Mouse (Mus musculus) liver, embryonic 14.5 days (tissue): ENCODE measurements around the gene Pgam5. TPM values are rescaled to one million over a fixed set of nuclear protein-coding genes. Genes with fewer than 3 reads are reported as not detected.

Experiments
- ATAC-seq: fragments of 200-750 bp; cut with Nextera tagmentation; 2 replicates; pipeline ENCODE4 v1.8.0; 2017; ENCODE audit warnings: moderate number of reproducible peaks, mild to moderate bottlenecking, moderate library complexity; ENCODE audit not compliant: insufficient read depth
- DNase-seq, 3 experiments: peaks; one replicate each; pipeline ENCODE4 v3.0.0-alpha.2; 2012 to 2013; ENCODE audit warnings: low read depth in 3 of 3, low spot score in 3 of 3
- H3K27ac ChIP-seq: fragments of 300-500 bp; sonication (generic); 2 replicates; pipeline ENCODE4 v1.5.1; 2014; ENCODE audit warnings: moderate library complexity, mild to moderate bottlenecking, control low read depth, inconsistent platforms
- H3K27me3 ChIP-seq: fragments of 300-500 bp; sonication (generic); 2 replicates; pipeline ENCODE4 v1.6.1; 2014; ENCODE audit warnings: mild to moderate bottlenecking, low read length, moderate library complexity; ENCODE audit not compliant: control insufficient read depth, insufficient read depth
- H3K36me3 ChIP-seq: fragments of 300-500 bp; sonication (generic); replicated peaks from 2 replicates; pipeline ENCODE4 v1.6.1; 2014; ENCODE audit warnings: low read depth; ENCODE audit not compliant: control insufficient read depth, insufficient read depth
- H3K4me1 ChIP-seq, 2 experiments: fragments of 200-500 bp in 1 of 2; fragments of 300-500 bp in 1 of 2; sonication (generic) in 1 of 2; replicated peaks; 2 replicates each; pipeline ENCODE4 v1.6.1; 2012 to 2014; ENCODE audit warnings: antibody characterized with exemption in 1 of 2, inconsistent platforms in 1 of 2, low read length in 1 of 2; ENCODE audit not compliant: control insufficient read depth in 2 of 2, insufficient read depth in 2 of 2
- H3K4me2 ChIP-seq: fragments of 300-500 bp; sonication (generic); 2 replicates; pipeline ENCODE4 v1.6.1; 2014; ENCODE audit warnings: low read depth, mild to moderate bottlenecking, control low read depth, moderate library complexity
- H3K4me3 ChIP-seq, 2 experiments: fragments of 200-500 bp in 1 of 2; fragments of 300-500 bp in 1 of 2; sonication (generic) in 1 of 2; 2 replicates each; pipeline ENCODE4 v1.5.1; 2012 to 2014; ENCODE audit warnings: low read depth in 2 of 2, low read length in 2 of 2, mild to moderate bottlenecking in 2 of 2, control low read depth in 1 of 2, inconsistent platforms in 1 of 2, moderate library complexity in 1 of 2; ENCODE audit not compliant: insufficient read depth in 1 of 2
- H3K9ac ChIP-seq: fragments of 300-500 bp; sonication (generic); replicated peaks from 2 replicates; pipeline ENCODE4 v1.6.1; 2014; ENCODE audit warnings: mild to moderate bottlenecking, control low read depth, moderate library complexity
- H3K9me3 ChIP-seq: fragments of 300-500 bp; sonication (generic); 2 replicates; pipeline ENCODE4 v1.6.1; 2016; ENCODE audit warnings: low read length, mixed read lengths; ENCODE audit not compliant: control insufficient read depth
- CTCF ChIP-seq: IDR thresholded peaks from 2 replicates; pipeline ENCODE4 v1.5.1; 2016; ENCODE audit warnings: antibody characterized with exemption, low read depth, control low read depth
- EP300 ChIP-seq: IDR thresholded peaks from 2 replicates; pipeline ENCODE4 v1.6.1; 2016; ENCODE audit warnings: antibody characterized with exemption, low read depth
- WGBS: fragments of 180-500 bp; shearing (Covaris S2); extraction: QIAGEN DNeasy Blood & Tissue Kit; methylation state at CpG from one replicate; pipeline ENCODE4 v1.1.7; 2014; ENCODE audit not compliant: insufficient replicate concordance; 5-methylcytosine and 5-hydroxymethylcytosine counted together
- polyA plus RNA-seq, 2 experiments: library from polyadenylated mRNA; depleted of rRNA in 1 of 2; stranded (reverse) in 1 of 2; unstranded in 1 of 2; fragments of >200 nt; fragmentation: Nextera tagmentation in 1 of 2; extraction: Ambion mirVana in 1 of 2; gene quantifications; 2 replicates each; pipeline versions ENCODE4 v1.2.1 to v1.2.3; 2012 to 2014

Pgam5 gene
- polyA plus RNA-seq, 2 experiments = 17.6 to 26.3 TPM

DNA sequence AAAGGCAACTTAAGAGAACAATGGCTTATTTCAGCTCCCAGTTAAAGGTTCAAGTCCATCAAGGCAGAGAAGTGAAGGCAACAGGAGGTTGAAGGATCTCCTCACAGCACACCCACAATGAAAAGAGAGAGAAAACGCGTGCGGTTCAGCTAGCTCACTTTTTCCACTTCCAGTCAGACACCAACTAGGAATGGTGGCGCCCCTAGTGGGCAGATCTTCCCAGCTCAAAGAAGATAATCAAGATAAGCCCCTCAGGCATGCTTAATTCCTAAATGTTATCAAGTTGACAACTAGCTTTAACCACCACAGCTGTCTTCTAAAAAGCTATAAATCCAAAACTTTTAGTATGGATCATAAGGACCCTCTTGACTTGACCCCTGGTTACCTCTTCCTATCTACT lies 14.8 kb upstream of the Pgam5 start:
- H3K4me2 ChIP-seq = peak overlapping the region; percentile 100
- peak overlapping the region; percentile 77 for H3K9ac ChIP-seq
- DNase-seq = peak; percentile 74 to 77 (median 75)
- peak overlapping the region; percentile 68 to 84 for H3K4me3 ChIP-seq
- no peak for ATAC-seq
- WGBS = 3% methylated on average over 4 of the region's 4 CpGs
- no peak for TF ChIP-seq EP300
- peak; percentile 84 for TF ChIP-seq CTCF
- H3K27me3 ChIP-seq = no peaks in the 10 kb centered on the region
- no peaks in the 10 kb centered on the region for H3K9me3 ChIP-seq
- peaks cover 9% of the 10 kb centered on the region for H3K36me3 ChIP-seq
- peaks cover 8 to 15% of the 10 kb centered on the region in 2 experiments for H3K4me1 ChIP-seq
- peak overlapping the region; percentile 55 for H3K27ac ChIP-seq

DNA sequence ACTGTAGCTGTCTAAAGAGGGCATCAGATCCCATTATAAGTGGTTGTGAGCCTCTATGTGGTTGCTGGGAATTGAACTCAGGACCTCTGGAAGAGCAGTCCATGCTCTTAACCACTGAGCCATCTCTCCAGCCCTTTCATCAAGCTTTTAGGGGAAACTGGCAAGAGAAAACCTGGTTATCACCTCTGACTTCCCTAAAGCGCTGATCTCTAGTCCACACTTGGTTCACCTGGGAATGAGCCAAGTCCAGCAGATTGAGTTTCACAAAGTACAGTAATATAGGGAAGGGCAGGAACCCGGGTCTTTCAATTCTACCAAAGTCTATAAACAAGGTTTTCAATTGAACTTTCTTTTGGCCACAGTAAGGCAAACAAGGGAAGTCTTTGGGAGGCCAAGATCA lies 12.3 kb upstream of the Pgam5 start:
- Histone ChIP-seq H3K27me3 (no peaks in the 10 kb centered on the region), H3K4me1 (peaks cover 5 to 10% of the 10 kb centered on the region in 2 experiments; a peak in 3 of 4 replicates), H3K9ac (no peak overlapping the region), H3K27ac (no peak overlapping the region), H3K4me3 (no peak overlapping the region), H3K9me3 (no peaks in the 10 kb centered on the region), H3K36me3 (peaks cover 2% of the 10 kb centered on the region), H3K4me2 (no peak overlapping the region)
- no peak for ATAC-seq
- WGBS = 64% methylated on average over 2 of the region's 2 CpGs
- no peak for DNase-seq
- no peak for TF ChIP-seq EP300
- no peak for TF ChIP-seq CTCF

DNA sequence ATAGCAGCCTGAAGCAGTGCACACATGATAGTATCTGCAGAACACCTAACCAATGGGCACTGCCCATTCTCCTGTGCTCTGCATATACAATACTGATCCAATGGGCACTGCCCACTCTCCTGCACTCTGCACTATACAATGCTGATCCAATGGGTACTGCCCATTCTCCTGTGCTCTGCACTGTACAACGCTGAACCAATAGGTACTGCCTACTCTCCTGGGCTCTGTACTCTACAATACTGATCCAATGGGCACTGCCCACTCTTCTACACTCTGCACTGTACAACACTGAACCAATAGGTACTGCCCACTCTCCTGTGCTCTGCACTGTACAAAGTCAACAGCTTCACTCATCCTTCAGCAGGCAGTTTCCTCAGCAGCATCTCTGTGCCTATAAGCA lies 7.2 kb upstream of the Pgam5 start:
- ATAC-seq (no peak), DNase-seq (no peak)
- no peaks in the 10 kb centered on the region for H3K27me3 ChIP-seq
- H3K4me1 ChIP-seq = peaks cover 6 to 11% of the 10 kb centered on the region in 2 experiments; a peak in 2 of 4 replicates
- no peak overlapping the region for H3K27ac ChIP-seq
- no peak overlapping the region for H3K9ac ChIP-seq
- no peak overlapping the region for H3K4me2 ChIP-seq
- TF ChIP-seq EP300 (no peak), CTCF (no peak)
- 92% methylated on average over 1 of the region's 1 CpGs for WGBS
- no peaks in the 10 kb centered on the region for H3K9me3 ChIP-seq
- H3K36me3 ChIP-seq = peaks cover 2% of the 10 kb centered on the region
- no peak overlapping the region for H3K4me3 ChIP-seq

DNA sequence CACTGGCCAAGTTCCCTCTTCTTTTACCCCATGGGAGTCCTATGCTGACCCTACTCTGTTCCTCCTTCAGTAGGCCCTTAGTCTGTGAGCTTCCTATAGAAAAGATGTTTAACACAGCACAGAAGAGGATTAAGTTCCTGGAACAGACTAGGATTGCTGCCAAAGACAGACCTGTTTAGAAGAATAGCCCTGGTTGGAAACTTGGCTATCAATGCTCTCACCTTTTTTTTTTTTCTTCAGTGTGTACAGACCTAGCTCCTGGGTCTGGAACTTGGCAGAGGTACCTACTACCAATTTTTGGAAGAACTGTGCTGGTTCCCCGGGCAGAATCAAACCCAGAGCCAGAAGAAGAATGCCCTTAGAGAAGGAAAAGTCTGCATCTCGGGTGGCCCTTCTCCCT lies 6.7 kb upstream of the Pgam5 start:
- H3K9me3 ChIP-seq = no peaks in the 10 kb centered on the region
- H3K36me3 ChIP-seq = peaks cover 2% of the 10 kb centered on the region
- ATAC-seq = no peak
- H3K27me3 ChIP-seq = no peaks in the 10 kb centered on the region
- H3K27ac ChIP-seq = no peak overlapping the region
- H3K9ac ChIP-seq = no peak overlapping the region
- 62% methylated on average over 2 of the region's 2 CpGs for WGBS
- no peak overlapping the region for H3K4me2 ChIP-seq
- no peak overlapping the region for H3K4me3 ChIP-seq
- DNase-seq = no peak
- H3K4me1 ChIP-seq = peaks cover 6 to 11% of the 10 kb centered on the region in 2 experiments; a peak in 2 of 4 replicates
- no peak for TF ChIP-seq EP300
- no peak for TF ChIP-seq CTCF

DNA sequence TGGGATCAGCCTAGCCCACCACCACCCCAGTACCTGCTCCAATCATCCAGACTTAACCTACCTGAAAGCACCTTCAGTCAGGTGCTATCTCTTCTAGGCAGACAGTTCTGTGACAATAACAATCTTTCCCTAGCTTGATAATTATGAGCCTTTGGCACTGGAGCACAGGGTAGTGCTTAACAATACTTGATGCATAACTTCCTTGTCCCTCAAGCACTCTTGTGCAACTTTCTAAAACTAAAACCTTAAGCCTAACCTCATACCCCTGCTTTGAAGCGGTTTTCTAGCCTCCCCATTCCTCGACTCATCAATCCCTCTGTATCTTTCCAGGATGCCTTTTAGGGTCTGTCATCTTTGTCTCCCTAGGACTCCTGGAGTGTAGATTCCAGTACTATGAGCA lies 5.1 kb upstream of the Pgam5 start:
- Histone ChIP-seq H3K4me3 (no peak overlapping the region), H3K4me2 (no peak overlapping the region), H3K27ac (no peak overlapping the region; the same call in 1 of the 2 replicates), H3K4me1 (peaks cover 6 to 11% of the 10 kb centered on the region in 2 experiments; a peak in 2 of 4 replicates), H3K9me3 (no peaks in the 10 kb centered on the region), H3K27me3 (no peaks in the 10 kb centered on the region), H3K36me3 (no peaks in the 10 kb centered on the region), H3K9ac (no peak overlapping the region)
- TF ChIP-seq CTCF = no peak
- TF ChIP-seq EP300 = no peak
- ATAC-seq (no peak), DNase-seq (no peak)
- 64% methylated on average over 2 of the region's 2 CpGs for WGBS
